Mouse (Mus musculus) large intestine, adult 2 months (tissue): ENCODE measurements around the gene Gm8220. TPM values are rescaled to one million over a fixed set of nuclear protein-coding genes. Genes with fewer than 3 reads are reported as not detected.
"Not testable (repeated sequence)": the region's sequence is repeated elsewhere in the genome, so short reads cannot be mapped to it uniquely, and the experiment has no call there.

ENCODE experiments used
- DNase-seq: peaks from one replicate; pipeline ENCODE4 v3.0.0-alpha.2; 2012; ENCODE audit warnings: low read depth, low spot score
- WGBS: fragments of 180-500 bp; shearing (Covaris S2); methylation state at CpG from one replicate; pipeline ENCODE4 v1.1.7; 2018; 5-methylcytosine and 5-hydroxymethylcytosine counted together
- polyA plus RNA-seq: library from polyadenylated mRNA; depleted of rRNA; stranded (reverse); fragments of >200 nt; gene quantifications from 2 replicates; pipeline ENCODE4 v1.2.3, GENCODE M21; 2012; rRNA removed

Gene Gm8220
- polyA plus RNA-seq: not detected in 2 replicates

GRCm38 (mm10) chr14:44285280-44285679 is at the start of gene Gm8220:
Gene Gm8220, plus strand, starts transcription at chr14:44285580.
- WGBS: 77% methylated on average over 2 of the region's 2 CpGs
- not testable (repeated sequence) for DNase-seq

GRCm38 (mm10) chr14:44248039-44248438 is 37.3 kb upstream of the Gm8220 start:
- 91% methylated on average over 16 of the region's 16 CpGs for WGBS
- no peak for DNase-seq

DNA sequence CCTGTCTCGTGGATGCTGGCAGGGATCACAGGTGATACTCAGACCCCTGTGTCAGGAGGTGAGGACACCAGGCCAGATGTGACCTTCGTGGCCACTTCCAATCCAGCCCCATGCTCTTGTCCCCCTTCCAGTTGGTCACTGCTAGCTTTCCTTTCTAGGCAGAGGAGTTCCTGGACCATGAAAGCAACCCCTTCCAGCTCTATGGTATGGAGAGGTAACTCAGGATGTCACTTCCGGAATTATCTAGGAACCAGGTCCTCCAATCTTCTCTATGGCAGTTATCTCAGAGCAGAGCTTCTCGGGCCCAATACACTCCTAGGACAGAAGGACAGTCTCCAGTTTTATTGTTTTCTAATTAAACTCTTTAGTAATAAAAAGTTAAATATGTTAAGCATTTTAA is 26.7 kb downstream of the Gm8220 start:
- WGBS: 76% methylated on average over 4 of the region's 4 CpGs
- DNase-seq: not testable (repeated sequence)

GRCm38 (mm10) chr14:44338484-44338883 is 53.1 kb downstream of the Gm8220 start, which contains the start of gene Gm5930:
Gene Gm5930, minus strand, starts transcription at chr14:44338584.
- no CpG with 5 or more reads among the region's 2 CpGs for WGBS
- not testable (repeated sequence) for DNase-seq

Other genes starting within 250 kb of the Gm8220 start
- gene Ear2, start 182.9 kb upstream of the Gm8220 start, polyA plus RNA-seq: 2.0 and 3.8 TPM in 2 replicates
- gene Gm3327, start 161.7 kb upstream of the Gm8220 start, polyA plus RNA-seq: not detected in 2 replicates
- gene Gm8212, start 87.9 kb upstream of the Gm8220 start, polyA plus RNA-seq: not detected in 2 replicates
- not detected in 2 replicates for gene 4930503E14Rik, start 72.3 kb upstream of the Gm8220 start, polyA plus RNA-seq
- not detected in 2 replicates for gene Gm5930, start 53.0 kb downstream of the Gm8220 start, polyA plus RNA-seq
- not detected in 2 replicates for gene Gm8229, start 79.8 kb downstream of the Gm8220 start, polyA plus RNA-seq
- not detected in 2 replicates for gene Gm3371, start 125.1 kb downstream of the Gm8220 start, polyA plus RNA-seq
- gene Gm8232, start 148.1 kb downstream of the Gm8220 start, polyA plus RNA-seq: not detected in 2 replicates
- not detected in 2 replicates for gene BC061237, start 206.9 kb downstream of the Gm8220 start, polyA plus RNA-seq
- gene Gm17093, start 232.7 kb downstream of the Gm8220 start, polyA plus RNA-seq: not detected in 2 replicates